Mouse (Mus musculus) olfactory bulb, adult 2 months (tissue): ENCODE data around the gene 9430015G10Rik.

ENCODE experiments used
- CTCF ChIP-seq: fragments of 200-500 bp; IDR thresholded peaks from 2 replicates; pipeline ENCODE4 v1.5.1; 2012; ENCODE audit warnings: low read depth, mild to moderate bottlenecking, low read length, moderate library complexity; ENCODE audit not compliant: insufficient read depth
- POLR2A ChIP-seq: fragments of 200-500 bp; IDR thresholded peaks from 2 replicates; pipeline ENCODE4 v1.6.1; 2012; ENCODE audit warnings: mild to moderate bottlenecking, low read depth, low read length, moderate library complexity; ENCODE audit not compliant: insufficient read depth

- TF ChIP-seq CTCF: no peak
- TF ChIP-seq POLR2A: no peak
Measured at GRCm38 (mm10) chr4:156135112-156135511, 25.3 kb downstream of the 9430015G10Rik start.
